Mouse (Mus musculus) fibroblast of lung, adult 2 months (primary cell): Measurements from ENCODE around the gene Serf2.
"Not testable (repeated sequence)": the region's sequence is repeated elsewhere in the genome, so short reads cannot be mapped to it uniquely, and the experiment has no call there.

ENCODE experiments used
- DNase-seq: peaks from one replicate; pipeline ENCODE4 v3.0.0-alpha.2; 2011; ENCODE audit warnings: low read depth

The Serf2 gene

DNA sequence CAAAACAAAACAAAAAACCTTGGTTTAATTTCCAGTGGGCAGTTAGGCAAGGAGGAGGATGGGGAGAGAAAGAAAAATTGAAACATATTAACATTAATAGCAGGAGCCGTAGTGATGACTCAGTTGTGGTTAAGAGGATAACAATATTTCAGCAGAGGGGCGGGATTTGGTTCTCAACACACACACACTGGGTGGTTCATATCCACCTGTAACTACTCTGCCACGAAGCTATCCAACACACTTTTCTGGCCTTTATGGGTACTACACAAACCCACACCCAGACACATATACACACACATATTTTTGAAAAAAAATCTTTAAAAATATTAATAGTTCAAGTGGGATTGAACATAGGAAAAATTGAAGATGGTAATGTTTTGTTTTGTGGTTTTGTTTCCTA lies 2.0 kb upstream of the Serf2 start:
- no peak for DNase-seq

DNA sequence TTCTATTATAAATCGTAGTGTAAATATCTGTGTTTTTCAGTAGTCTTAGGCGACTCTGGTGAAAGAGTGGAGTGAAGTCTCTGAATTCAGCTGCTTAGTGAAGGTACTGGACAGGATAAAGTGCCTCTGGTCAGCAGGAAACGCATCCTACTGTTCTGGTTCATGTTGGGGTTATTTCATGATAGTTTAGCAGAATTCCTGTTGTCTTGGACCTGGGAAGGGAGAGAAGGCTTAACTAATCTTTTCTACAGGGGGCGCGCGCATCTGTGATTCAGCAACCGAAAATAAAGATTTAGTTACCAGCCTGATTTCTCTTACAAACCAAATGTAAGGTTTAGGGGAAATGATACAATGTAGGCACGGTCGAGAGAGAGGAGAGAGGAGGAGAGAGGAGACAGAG lies 859 bp upstream of the Serf2 start:
- DNase-seq, result peak; percentile 43

DNA sequence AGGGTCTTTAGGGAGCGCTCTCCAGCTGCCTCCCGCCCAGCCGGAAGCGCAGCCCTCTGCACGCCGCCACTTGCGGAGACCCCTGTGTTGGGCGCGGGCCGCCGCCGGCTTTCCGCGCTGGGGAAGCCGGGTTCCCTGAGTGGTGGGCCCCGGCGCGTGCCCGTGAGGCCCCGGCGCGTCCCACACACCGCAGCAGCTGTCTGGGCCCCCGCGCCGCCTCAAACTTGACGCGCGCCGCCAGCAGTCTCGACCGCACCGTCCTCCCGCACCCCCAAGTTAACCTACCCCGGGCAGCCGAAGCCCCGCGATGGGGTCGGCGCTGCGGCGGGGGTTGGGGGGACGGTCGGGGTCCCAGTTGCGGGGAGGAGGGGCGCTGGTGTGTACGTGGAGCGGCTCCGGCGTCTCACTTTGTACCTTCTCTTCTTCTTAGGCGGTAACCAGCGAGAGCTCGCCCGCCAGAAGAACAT lies 583 bp downstream of the Serf2 start:
- no peak for DNase-seq

DNA sequence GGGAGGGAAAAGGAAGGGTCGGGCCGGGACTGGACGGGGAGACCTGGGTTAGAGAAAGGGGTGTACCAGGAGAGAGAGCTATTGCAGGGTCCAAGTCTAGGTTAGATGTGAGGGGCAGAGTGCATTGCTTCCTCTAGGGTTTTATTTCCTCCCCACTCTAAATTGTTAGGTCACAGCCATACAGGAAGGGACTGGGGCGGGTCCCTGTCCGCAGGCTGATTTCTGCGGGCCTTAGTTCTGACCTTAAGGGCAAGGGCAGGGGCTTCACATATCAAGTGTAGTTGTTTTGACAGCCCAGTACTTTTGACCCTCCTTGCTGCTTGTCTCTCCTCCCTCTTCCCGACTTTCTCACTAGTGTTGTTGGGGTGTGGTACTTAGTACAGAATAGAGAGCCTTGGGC lies 1.1 kb downstream of the Serf2 start:
- no peak for DNase-seq

DNA sequence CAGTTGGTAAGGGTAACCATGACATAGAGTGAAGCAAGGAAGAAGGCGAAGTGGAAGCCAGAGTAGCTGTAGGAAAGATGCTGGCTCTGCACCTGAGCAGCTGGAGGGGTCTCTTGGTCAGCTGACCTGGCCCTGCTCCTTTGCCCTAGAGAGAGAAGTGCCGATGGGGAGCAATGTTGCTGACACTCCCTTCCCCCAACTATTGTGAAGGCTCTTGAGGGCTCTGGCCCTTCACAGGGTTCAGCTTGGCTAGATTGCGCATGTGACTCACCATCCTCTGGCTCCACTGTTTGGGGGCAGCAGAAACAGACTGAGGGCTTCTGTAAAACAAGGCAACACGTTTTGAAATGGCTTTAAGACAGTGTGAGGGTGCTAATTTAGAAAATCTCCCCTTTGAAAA lies 3.4 kb downstream of the Serf2 start:
- no peak for DNase-seq

DNA sequence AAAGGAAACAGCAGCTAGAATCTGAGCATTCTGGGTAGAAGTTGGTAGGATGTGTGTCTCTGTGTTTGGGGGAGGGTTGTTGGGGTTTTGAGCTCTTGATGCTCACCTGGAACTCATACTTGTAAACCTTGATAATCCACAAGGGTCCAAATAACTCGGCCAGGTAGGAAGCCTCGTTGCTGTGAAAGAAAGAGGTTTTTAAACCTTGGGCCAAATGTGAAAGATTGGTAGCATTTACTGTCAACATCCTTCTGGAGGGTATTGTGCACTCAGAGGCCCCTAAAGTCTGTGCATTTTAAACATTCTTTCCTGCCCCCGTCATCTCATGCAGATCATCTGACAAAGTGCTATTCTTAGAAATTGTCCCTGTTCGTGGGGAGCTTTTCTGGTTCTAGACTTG lies 4.0 kb downstream of the Serf2 start, which contains the start of gene Hypk:
TSS of gene Hypk (plus strand) at position 301 of the 400 bp plus-strand sequence.
- DNase-seq, result no peak

DNA sequence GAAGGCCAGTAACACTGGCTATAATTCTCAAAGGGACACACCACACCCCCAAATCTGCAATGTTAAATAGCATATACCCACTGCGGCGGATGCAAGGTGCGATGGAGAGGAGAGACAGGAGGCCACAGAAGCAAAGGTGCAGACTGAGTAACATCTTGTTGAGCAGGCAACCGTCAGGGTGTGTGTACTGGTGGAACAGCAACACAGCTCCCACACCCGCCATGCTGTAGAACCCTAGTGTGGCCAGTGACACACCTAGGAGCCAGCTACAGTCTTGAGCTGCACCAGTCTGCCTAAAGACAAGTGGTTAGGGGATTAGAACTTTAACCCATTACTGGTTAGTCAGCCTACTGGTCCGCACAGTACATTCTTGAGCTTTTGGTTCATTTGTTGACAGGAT lies 4.9 kb downstream of the Serf2 start:
- DNase-seq, result no peak

DNA sequence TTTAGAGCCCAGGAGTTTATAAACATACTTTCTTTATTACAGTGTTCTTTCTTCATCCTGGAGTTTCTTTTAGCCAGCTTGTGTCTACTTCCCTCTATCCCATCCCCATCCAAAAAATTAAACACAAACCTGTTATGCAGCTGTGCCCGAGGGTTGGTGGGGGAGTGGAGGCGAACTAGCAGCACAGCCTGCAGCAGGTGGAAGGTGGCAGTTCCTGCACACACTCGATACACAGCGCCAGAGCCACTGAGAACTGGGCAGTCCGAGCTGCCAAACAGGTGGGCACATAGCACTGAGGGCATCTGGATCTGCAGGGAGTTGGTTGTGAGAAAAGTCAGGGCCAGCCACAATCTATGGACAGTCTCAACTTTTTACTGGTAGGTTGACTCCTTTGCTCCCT lies 6.5 kb downstream of the Serf2 start:
- DNase-seq, result no peak

DNA sequence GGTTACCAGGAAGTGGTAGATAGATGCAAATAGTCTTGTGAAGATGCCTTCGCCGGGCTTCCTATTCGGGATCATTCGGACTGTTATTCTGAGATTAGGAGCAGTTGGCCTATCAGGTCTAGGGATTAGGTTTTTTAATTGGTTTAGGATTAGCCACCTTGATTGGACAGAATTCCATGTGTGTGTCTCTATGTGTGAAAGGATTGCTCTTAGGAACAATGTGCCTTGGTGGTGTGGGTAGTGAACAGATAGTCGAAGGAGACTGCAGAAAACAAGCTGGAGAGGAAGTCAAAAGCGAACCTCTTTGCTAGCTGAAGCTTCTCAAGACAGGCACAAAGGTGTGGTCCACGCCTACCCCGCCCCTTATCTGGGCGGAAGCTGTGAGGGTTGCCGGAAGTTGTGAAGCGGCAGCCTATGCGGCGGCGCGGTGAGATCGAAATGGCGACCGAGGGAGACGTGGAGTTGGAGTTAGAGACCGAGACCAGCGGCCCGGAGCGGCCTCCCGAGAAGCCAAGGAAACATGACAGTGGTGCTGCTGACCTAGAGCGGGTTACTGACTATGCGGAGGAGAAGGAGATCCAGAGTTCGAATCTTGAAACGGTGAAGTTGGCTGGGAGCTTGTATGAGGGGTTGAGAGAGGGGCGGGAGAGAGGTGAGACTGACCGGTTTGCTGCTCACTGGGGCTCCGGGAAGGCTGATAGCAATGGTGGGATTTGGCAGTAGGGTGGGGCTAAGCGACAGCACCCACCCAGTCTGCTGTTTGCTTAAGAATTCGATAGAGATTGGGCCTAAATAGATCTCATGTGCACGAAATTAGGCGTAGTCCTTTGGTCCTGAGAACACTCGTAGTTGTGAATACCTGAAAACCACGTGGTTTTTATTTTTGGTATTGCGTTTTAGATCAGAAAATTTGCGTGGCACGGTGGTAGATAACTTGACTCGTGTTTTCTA lies 8.0 kb downstream of the Serf2 start, which contains the start of gene Serinc4:
TSS of gene Serinc4 (minus strand) at position 90 of the 951 bp plus-strand sequence.
- peak; percentile 53 for DNase-seq

DNA sequence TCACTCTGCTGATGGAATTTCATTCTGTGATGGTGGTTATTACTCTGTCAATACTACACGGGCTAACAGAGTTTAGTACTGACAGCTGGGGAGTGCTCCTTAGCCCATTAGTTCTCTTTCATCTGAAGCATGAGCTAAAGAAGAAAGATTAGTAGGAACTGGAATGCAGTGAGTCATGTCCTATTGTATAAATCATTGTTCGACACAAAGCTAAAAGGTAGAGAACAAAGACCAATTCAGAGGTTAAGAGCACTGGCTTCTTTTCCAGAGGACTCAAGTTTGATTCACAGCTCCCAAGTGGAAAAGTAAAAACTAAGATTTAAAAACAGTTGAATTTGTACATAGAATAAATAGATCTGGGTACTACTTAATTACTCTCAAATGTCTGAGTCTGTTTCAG lies 11.1 kb downstream of the Serf2 start:
- DNase-seq, result no peak

DNA sequence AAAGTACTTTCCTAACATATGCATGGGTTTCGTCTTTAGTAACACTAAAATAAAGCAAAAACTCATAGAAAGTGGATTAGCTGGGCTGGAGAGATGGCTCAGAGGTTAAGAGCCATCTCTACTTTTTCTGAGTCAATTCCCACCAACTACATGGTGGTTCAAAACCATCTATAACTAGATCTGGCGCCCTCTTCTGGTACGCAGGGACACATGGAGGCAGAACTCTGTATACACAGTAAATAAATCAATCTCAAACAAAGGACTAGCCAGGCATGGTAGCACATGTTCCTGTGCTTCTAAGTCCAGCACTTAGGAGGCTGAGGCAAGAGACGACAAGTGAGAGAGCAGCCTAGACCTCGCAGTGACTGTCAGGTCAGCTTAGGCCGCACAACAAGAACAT lies 20.0 kb downstream of the Serf2 start:
- DNase-seq, result not testable (repeated sequence)

DNA sequence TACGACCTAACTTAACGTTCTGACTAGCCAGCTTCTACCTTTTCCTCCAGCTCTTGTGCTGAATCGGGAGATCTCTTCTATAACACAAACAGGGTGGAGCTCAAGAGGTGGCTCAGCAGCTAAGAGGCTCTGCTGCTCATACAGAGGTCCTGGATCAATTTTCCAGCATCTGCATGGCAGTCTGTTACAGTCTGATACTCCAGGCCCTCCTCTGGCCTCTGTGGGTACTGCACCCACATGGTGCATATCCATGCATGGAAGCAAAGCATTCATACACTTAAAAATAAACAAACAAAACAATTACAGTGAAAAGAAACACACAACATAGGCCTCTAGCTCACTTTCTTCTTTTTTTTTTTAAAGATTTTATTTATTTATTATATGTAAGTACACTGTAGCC lies 23.8 kb downstream of the Serf2 start:
- DNase-seq, result not testable (repeated sequence)

DNA sequence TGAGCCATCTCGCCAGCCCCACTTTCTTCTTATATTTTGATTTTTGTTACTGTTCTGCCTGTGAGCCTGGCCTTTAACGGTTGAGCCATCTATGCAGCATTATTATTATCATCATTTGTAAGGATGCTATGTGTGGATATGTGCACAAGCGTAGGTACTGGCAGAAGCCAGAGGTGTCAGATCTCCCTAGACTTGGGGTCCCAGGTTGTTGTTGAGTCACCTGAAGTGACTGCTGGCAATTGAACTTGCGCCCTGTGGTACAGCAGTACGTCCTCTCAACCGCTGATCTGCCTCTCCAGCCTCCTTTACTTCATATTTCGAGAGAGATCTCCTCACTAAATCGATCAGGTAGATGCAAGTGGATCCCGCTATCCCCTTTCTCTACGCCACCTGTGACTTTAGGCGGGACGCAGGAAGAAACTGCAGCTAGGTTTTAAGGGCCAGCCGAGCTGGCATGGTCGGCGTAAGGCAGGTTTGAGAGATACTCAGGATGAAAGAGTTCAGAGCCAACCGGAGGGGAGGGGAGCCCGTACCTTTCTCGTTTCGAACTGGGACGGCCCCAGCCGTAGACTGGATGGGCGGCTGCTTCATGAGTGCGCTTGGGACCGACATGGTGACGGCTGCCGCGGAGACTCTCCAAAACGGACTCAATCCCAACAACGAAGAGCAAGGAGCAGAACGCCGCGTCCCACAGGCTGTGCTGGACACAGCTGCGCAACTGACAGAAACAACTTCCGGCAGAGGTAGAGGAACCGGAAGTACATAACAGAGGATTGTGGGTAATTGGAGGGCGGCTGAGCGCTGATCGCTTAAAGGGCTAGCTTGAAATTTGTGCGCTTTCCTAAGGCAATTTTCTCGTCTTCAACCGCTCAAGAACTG lies 24.5 kb downstream of the Serf2 start, which contains the start of gene Mfap1b:
TSS of gene Mfap1b (minus strand) at position 767 of the 879 bp plus-strand sequence.
- DNase-seq, result peak; percentile 77

DNA sequence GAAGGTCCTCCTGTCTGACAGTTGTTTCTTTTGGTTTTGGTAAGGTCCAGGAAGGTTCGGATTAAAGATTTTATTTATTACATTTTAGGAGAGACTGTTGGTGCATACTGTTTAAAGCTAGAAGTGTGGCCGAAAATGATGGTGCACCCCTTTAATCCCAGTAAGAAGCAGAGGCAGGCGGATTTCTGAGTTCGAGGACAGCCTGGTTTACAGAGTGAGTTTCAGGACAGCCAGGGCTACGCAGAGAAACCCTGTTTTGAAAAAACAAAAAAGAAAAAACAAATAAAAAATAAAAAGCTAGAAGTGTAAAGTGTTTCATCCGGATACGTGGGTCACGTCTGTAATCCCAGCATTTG lies 25.2 kb downstream of the Serf2 start:
- DNase-seq, result no peak

DNA sequence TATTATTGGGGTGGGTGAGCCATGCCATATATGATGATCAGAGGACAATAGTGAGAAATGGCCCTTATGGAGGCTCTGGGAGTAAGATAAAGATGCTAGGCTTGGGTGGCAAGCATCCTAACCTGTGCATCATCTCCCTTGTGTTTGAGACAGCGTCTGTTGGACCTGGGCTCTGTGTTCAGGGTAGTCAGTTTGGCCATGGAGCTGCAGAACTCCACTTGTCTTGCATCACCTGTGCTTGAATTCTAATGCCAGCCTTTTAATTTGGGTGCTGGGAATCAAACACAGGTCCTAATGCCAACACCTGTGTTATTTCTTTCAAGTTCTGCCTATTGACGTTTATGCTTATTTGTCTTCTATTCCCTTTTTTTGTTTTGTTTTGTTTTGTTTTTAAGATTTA lies 26.3 kb downstream of the Serf2 start:
- not testable (repeated sequence) for DNase-seq

DNA sequence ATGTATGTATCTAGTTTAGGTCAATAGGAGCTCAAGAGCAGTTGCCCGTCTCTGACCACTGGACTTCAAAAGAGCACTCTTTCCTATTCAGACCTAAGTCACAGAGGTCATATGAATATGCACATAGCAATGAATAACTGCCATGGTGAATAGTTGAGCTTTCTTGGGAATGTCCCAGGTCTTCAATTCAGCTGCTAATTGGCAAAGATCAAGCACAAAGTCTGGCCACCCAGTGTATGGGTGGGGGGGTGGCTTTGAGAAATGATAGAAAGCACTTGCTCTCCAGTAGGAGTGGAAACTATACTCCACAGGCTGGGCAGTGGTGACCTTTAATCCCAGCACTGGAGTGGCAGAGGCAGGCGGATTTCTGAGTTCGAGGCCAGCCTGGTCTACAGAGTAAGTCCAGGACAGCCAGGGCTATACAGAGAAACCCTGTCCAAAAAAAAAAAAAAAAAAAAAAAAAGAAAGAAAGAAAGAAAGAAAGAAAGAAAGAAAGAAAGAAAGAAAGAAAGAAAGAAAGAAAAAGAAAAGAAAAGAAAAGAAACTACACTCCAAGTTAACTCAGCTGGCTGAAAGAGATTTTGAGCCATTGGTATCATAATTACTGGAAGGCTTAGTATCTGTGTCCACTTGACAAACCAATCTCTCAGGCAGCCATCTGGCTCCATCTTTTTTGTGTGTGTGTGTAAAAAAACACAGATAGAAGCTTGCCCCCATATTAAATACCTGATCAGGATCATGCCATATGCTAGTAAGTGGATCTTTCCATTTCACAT lies 28.7 kb downstream of the Serf2 start:
- DNase-seq, result no peak

DNA sequence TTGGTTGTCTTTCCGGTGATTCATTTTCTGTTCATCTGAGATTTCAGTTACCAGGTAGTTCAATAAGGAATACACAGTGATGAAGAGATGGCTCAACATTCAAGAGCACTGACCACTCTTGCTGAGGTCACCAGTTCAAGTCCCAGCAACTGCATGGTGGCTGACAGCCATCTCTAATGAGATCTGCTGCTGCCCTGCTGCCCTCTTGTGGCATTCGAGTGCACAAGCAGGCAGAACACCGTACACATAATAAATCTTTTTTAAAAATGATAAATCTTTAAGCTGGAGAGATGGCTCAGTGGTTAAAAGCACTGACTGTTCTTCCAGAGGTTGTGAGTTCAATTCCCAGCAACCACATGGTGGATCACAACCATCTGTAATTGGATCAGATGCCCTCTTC lies 31.5 kb downstream of the Serf2 start:
- no peak for DNase-seq

DNA sequence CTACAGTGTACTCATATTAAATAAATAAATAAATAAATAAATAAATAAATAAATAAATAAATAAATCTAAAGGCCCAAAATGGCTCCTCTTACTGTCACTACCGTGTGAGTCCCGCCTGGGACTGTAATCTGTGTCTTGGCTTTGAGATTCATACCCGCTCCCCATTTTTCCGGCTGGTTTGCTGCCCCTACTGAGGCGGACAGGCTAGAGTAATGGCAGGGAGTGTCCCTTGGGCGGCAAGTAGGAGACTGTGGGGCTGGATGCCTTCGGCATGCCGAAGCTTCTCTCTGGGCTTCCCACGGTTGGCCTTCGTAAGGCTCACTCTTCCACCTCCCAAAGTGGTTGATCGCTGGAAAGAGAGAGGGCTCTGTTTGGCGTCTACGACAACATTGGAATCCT lies 31.9 kb downstream of the Serf2 start:
- DNase-seq, result not testable (repeated sequence)

DNA sequence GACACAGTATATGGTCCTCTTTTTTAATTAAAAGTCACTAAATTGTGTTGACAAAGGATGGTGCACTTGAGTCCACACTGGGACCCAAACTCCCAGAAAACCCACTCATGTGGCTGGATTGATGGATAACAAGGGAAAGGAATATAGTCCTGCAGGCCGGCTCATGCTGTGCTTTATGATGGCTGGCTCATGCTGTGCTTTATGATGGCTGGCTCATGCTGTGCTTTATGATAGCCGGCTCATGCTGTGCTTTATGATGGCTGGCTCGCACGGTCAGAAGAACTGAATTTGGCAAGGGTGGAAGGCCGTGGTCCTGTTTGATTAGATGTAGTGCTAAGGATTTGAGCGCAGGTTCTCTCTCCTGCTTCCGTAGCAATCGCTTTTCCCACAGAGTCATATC lies 34.6 kb downstream of the Serf2 start:
- DNase-seq, result no peak

DNA sequence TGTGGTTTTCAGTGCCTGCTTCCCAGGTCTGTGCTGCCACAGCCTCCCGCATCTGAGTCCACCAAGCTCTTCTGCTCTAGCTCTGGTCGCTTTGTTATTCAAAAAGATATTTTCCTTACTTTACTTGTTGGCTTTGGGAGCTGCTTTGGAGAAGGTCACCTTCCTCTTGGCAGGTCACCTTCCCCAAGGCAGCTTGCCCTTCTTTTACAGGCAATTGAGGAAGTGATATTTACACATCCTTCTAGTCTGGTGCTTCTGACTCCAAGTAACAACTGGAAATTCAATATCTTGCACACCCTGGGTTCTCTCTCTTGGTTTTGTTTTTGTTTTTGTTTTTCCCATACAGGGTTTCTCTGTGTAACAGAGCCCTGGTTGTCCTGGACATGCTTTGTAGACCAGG lies 35.4 kb downstream of the Serf2 start:
- DNase-seq, result not testable (repeated sequence)

DNA sequence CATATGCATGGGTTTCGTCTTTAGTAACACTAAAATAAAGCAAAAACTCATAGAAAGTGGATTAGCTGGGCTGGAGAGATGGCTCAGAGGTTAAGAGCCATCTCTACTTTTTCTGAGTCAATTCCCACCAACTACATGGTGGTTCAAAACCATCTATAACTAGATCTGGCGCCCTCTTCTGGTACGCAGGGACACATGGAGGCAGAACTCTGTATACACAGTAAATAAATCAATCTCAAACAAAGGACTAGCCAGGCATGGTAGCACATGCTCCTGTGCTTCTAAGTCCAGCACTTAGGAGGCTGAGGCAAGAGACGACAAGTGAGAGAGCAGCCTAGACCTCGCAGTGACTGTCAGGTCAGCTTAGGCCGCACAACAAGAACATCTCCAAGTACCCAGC lies 52.6 kb downstream of the Serf2 start:
- DNase-seq, result not testable (repeated sequence)
